Mouse (Mus musculus) embryonic fibroblast, embryonic 13.5 days (primary cell): Measurements from ENCODE around the gene Farp1.

ENCODE experiments used
- CTCF ChIP-seq: IDR thresholded peaks from 2 replicates; pipeline ENCODE4 v1.5.1; 2011; ENCODE audit warnings: mild to moderate bottlenecking, control low read depth, low read length, moderate library complexity, borderline replicate concordance; ENCODE audit not compliant: insufficient read depth
- POLR2A ChIP-seq: IDR thresholded peaks from 2 replicates; pipeline ENCODE4 v1.6.1; 2011; ENCODE audit warnings: low read depth, mild to moderate bottlenecking, control low read depth, low read length, moderate library complexity

DNA sequence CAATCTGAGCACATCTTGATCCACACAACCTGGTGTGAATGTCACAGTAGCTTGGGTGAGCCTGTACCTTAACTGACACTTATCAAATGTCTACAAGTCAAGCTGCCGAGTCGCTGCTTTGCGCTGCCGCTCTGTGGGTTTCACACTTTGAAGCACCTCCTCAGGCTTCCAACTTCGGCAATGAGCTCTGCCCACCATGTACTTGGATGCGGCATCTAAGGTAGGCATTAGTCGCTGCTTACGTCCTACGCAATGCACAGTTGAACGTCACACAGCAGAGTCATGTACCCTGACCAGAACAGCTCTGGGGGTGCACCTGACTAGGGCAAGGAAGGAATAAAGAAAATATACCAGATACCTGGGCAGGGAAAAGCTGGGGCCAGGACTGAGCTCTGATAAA is 278.3 kb downstream of the Farp1 start:
- TF ChIP-seq CTCF (no peak), POLR2A (no peak)
